Mouse (Mus musculus): ENCODE data around the gene Zfp661. TPM values are rescaled to one million over a fixed set of nuclear protein-coding genes. Genes with fewer than 3 reads are reported as not detected.

The Zfp661 gene
- polyA plus RNA-seq, 1 experiment from 2014 or later = 4.4 TPM

- no peaks in the 10 kb centered on the region for H3K9me3 ChIP-seq
- no peaks in the 10 kb centered on the region for H3K36me3 ChIP-seq
- H3K4me3 ChIP-seq = no peak overlapping the region
- no peak overlapping the region for H3K27ac ChIP-seq
- H3K4me1 ChIP-seq = no peaks in the 10 kb centered on the region
- H3K9ac ChIP-seq = no peak overlapping the region
- no peaks in the 10 kb centered on the region for H3K27me3 ChIP-seq
- ATAC-seq (ENCODE audit: borderline replicate concordance, extremely low read depth, low FRiP score, low TSS enrichment) = no peak
- no peak overlapping the region for H3K4me2 ChIP-seq
Observed at GRCm38 (mm10) chr2:127549711-127550110, 37.2 kb downstream of the Zfp661 start.

DNA sequence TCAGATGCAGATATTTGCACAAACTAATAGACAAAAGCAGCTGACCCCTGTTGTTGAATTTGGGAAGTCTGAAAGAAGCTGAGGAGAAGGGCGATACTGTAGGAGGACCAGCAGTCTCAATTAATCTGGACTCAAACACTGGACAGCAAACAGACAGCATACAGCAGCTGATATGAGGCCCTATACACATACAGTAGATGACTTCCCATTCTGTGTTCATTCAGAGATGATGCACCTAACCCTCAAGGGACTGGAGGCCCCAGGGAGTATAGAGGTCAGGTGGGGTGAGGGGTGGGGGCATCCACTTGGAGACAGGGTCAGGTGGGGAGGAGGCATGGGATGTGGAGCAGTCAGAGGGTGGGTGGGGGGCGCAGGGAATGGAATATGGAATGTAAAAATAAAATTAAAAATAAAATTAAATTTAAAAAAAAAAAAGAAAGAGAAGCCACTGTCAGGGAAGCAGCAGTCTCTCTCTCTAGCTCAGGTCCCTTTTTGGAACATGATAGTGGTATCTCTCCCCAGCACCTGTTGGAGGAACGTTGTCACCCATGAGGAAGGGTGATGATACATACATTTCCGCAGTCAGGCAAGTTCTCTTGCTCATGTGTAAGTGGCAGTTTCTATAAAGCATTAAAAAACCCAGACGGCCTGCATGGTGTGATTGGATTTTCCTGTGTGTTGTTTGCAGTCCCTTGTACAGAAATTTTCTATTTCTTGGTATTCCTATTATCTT lies 38.4 kb downstream of the Zfp661 start:
- no peak for ATAC-seq (ENCODE audit: borderline replicate concordance, extremely low read depth, low FRiP score, low TSS enrichment)
- Histone ChIP-seq H3K4me2 (no peak overlapping the region), H3K4me1 (no peaks in the 10 kb centered on the region), H3K27ac (no peak overlapping the region), H3K36me3 (no peaks in the 10 kb centered on the region), H3K4me3 (no peak overlapping the region), H3K9me3 (no peaks in the 10 kb centered on the region), H3K27me3 (no peaks in the 10 kb centered on the region; the same call in 1 of the 2 replicates), H3K9ac (no peak overlapping the region)
- 65% methylated on average over 5 of the region's 5 CpGs for WGBS

- WGBS = 78% methylated on average over 2 of the region's 2 CpGs
- Histone ChIP-seq H3K4me2 (no peak overlapping the region), H3K27me3 (peaks cover 47% of the 10 kb centered on the region), H3K9ac (no peak overlapping the region), H3K9me3 (no peaks in the 10 kb centered on the region), H3K4me1 (peaks cover 8% of the 10 kb centered on the region; the same call in 1 of the 2 replicates), H3K4me3 (no peak overlapping the region), H3K36me3 (no peaks in the 10 kb centered on the region), H3K27ac (no peak overlapping the region)
- ATAC-seq (ENCODE audit: borderline replicate concordance, extremely low read depth, low FRiP score, low TSS enrichment) = no peak
Observed at GRCm38 (mm10) chr2:127541697-127542096, 45.2 kb downstream of the Zfp661 start.

- peak; percentile 40; the same call in 1 of the 2 replicates for ATAC-seq (ENCODE audit: borderline replicate concordance, extremely low read depth, low FRiP score, low TSS enrichment)
- Histone ChIP-seq H3K9ac (0 out of 2 replicates have a peak within 1 kb of the TSS, but pooled peaks have one; percentile 19), H3K27ac (no peak within 1 kb of the TSS), H3K9me3 (no peaks in the 10 kb centered on the region), H3K4me1 (peaks cover 8% of the 10 kb centered on the region; the same call in 1 of the 2 replicates), H3K27me3 (peaks cover 47% of the 10 kb centered on the region), H3K36me3 (no peaks in the 10 kb centered on the region), H3K4me2 (peak within 1 kb of the TSS; percentile 51), H3K4me3 (peak within 1 kb of the TSS; percentile 27)
- WGBS = 4% methylated on average over 29 of the region's 29 CpGs
Observed at GRCm38 (mm10) chr2:127541185-127541584, 45.7 kb downstream of the Zfp661 start, which contains the start of gene Prom2. Prom2 (minus strand) TSS chr2:127541467.

- ATAC-seq (ENCODE audit: borderline replicate concordance, extremely low read depth, low FRiP score, low TSS enrichment) = no peak
- Histone ChIP-seq H3K27me3 (peaks cover 47% of the 10 kb centered on the region), H3K36me3 (no peaks in the 10 kb centered on the region), H3K4me3 (no peak overlapping the region), H3K4me2 (no peak overlapping the region), H3K9me3 (no peaks in the 10 kb centered on the region), H3K9ac (no peak overlapping the region), H3K27ac (no peak overlapping the region), H3K4me1 (peaks cover 8% of the 10 kb centered on the region; the same call in 1 of the 2 replicates)
- WGBS = 21% methylated on average over 4 of the region's 4 CpGs
Observed at GRCm38 (mm10) chr2:127539494-127539893, 47.4 kb downstream of the Zfp661 start.

DNA sequence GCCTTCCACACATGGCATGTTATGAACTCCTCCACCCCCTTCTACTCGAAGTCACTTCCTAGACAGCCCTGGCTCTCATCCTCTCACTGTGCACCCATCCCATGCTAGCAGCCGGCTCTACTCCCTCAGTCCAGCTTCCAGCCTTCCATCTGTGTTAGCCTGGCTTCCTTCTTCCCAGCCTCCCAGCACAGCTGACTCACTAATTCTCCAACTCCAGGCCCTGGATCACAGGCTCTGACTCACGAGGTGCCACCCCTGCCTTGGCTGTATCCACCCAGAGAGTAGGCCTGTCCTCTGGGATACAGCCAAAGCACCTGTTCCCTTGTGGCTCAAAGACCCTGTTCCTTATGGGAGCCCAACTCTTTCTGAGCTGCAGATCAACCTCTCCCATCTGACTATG lies 49.3 kb downstream of the Zfp661 start:
- Histone ChIP-seq H3K9ac (no peak overlapping the region), H3K27me3 (peaks cover 42% of the 10 kb centered on the region), H3K4me3 (no peak overlapping the region), H3K9me3 (no peaks in the 10 kb centered on the region), H3K4me2 (no peak overlapping the region), H3K4me1 (peaks cover 8% of the 10 kb centered on the region; the same call in 1 of the 2 replicates), H3K27ac (no peak overlapping the region), H3K36me3 (no peaks in the 10 kb centered on the region)
- no peak for ATAC-seq (ENCODE audit: borderline replicate concordance, extremely low read depth, low FRiP score, low TSS enrichment)
- 50% methylated on average over 3 of the region's 3 CpGs for WGBS

DNA sequence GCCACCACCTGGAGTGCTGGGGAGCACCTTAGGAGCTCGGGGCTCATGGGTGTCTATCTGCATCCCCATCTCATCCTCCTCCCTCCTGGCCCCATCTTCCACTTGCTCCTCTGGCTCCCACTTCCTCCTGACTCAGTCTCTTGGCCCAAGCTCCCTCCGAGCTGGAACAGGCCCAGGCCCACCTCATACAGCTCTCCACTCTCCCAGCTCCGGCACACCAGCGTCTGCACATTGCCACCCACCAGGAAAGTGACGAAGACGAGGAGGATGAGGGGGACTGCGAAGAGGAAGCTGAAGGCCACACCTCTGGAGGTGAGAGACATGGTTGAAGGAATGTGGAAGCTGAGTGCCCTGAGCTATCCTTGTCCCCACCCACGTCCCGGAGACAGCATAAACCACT lies 51.5 kb downstream of the Zfp661 start:
- 67% methylated on average over 9 of the region's 9 CpGs for WGBS

GRCm38 (mm10) chr2:127532379-127532778 lies 54.5 kb downstream of the Zfp661 start:
- Histone ChIP-seq H3K9ac (no peak overlapping the region), H3K4me2 (no peak overlapping the region), H3K9me3 (no peaks in the 10 kb centered on the region), H3K4me3 (no peak overlapping the region), H3K27ac (no peak overlapping the region), H3K27me3 (no peaks in the 10 kb centered on the region), H3K4me1 (no peaks in the 10 kb centered on the region), H3K36me3 (no peaks in the 10 kb centered on the region)
- 10% methylated on average over 9 of the region's 9 CpGs for WGBS
- ATAC-seq (ENCODE audit: borderline replicate concordance, extremely low read depth, low FRiP score, low TSS enrichment) = no peak

More for the DNA sequence above, 51.5 kb downstream of the Zfp661 start:
- no peak overlapping the region for H3K9ac ChIP-seq
- no peak overlapping the region for H3K27ac ChIP-seq
- ATAC-seq (ENCODE audit: borderline replicate concordance, extremely low read depth, low FRiP score, low TSS enrichment) = no peak
- H3K9me3 ChIP-seq = no peaks in the 10 kb centered on the region
- no peaks in the 10 kb centered on the region for H3K4me1 ChIP-seq
- peaks cover 20% of the 10 kb centered on the region for H3K27me3 ChIP-seq
- H3K4me3 ChIP-seq = no peak overlapping the region
- no peaks in the 10 kb centered on the region for H3K36me3 ChIP-seq
- no peak overlapping the region for H3K4me2 ChIP-seq

DNA sequence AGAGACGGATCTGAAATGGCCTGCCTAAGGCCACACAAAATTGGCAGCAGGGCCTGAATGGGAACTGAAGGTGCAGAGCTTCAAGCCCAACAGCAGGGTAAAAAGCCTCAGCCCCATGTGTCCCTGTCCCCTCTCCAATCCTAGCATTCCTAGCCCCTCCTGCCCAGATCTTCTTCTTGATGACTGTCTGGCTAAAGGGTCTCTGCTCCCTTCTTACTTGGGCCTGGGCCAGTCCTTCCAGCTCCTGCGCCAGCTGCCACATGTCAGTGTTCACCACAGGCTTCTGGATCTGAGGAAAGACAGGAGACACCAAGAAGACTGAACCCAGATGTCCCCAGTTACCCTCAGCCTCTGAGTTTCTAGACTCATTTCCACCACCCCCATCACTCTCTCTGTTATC lies 55.3 kb downstream of the Zfp661 start:
- Histone ChIP-seq H3K9me3 (no peaks in the 10 kb centered on the region), H3K27me3 (no peaks in the 10 kb centered on the region), H3K27ac (no peak overlapping the region), H3K9ac (no peak overlapping the region), H3K4me1 (no peaks in the 10 kb centered on the region), H3K36me3 (no peaks in the 10 kb centered on the region), H3K4me3 (no peak overlapping the region), H3K4me2 (no peak overlapping the region)
- peak; percentile 20; the same call in 1 of the 2 replicates for ATAC-seq (ENCODE audit: borderline replicate concordance, extremely low read depth, low FRiP score, low TSS enrichment)
- 55% methylated on average over 2 of the region's 2 CpGs for WGBS

GRCm38 (mm10) chr2:127530418-127530817 lies 56.5 kb downstream of the Zfp661 start:
- Histone ChIP-seq H3K4me3 (no peak overlapping the region), H3K4me1 (no peaks in the 10 kb centered on the region), H3K27ac (no peak overlapping the region), H3K27me3 (no peaks in the 10 kb centered on the region), H3K4me2 (no peak overlapping the region), H3K9me3 (no peaks in the 10 kb centered on the region), H3K9ac (no peak overlapping the region), H3K36me3 (no peaks in the 10 kb centered on the region)
- ATAC-seq (ENCODE audit: borderline replicate concordance, extremely low read depth, low FRiP score, low TSS enrichment) = no peak
- 62% methylated on average over 3 of the region's 3 CpGs for WGBS

GRCm38 (mm10) chr2:127525004-127525775 lies 61.7 kb downstream of the Zfp661 start:
- H3K27me3 ChIP-seq = no peaks in the 10 kb centered on the region
- H3K36me3 ChIP-seq = no peaks in the 10 kb centered on the region
- no peaks in the 10 kb centered on the region for H3K9me3 ChIP-seq
- ATAC-seq (ENCODE audit: borderline replicate concordance, extremely low read depth, low FRiP score, low TSS enrichment) = no peak
- peaks cover 28% of the 10 kb centered on the region for H3K4me1 ChIP-seq
- H3K27ac ChIP-seq = no peak overlapping the region
- H3K4me2 ChIP-seq = no peak overlapping the region
- no peak overlapping the region for H3K4me3 ChIP-seq
- H3K9ac ChIP-seq = no peak overlapping the region
- 74% methylated on average over 3 of the region's 3 CpGs for WGBS

Data from lung, embryonic 15.5 days (tissue).